Mouse (Mus musculus): Measurements from ENCODE around the gene Rae1.

Gene Rae1

GRCm38 (mm10) chr2:172999630-173000284, at the start of gene Rae1:
Rae1 (plus strand) TSS chr2:173000117.
- in situ Hi-C loops (cut with MboI, MseI) = loop anchor here (5.0 to 25.0 kb wide), 2 partner anchors 83 to 612 kb away; partner anchors contain the start of gene Cass4 (in 1 of the 2)

DNA sequence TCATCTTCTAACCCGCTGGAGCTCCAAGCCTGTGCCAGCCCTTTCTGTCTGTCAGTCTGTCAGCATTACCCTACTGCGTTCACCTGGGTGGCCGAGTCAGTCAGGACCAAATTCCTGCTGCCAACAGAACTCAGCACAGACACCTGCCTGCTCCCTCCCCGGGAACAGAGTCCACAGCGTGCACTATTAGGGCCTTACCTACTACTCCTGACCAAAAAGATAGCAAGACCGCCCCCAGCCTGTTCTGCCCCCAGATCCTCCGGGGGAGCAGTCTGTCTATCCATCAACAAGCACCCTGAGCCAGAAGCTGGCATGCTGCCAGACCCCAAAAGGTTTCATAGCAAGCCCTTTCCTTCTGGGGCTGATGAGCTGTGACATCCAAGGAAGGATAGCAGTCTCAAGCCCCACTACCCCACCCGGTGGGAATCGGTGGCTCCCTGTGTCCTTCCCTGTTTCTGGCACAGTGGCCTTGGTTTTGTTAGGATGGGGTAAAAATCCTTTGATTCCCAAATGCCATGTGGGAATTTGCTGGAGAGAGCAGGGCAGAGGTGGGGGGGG, 49.7 kb upstream of the Rae1 start:
- in situ Hi-C loops (cut with MboI, MseI) = loop anchor here in 1 of 2 experiments (5.0 kb wide), 1 partner anchor 42 kb away; no protein-coding TSS in a partner anchor

- in situ Hi-C loops (cut with MboI, MseI) = loop anchor here in 1 of 2 experiments (5.0 kb wide), 1 partner anchor 42 kb away; no protein-coding TSS in a partner anchor
Measured at GRCm38 (mm10) chr2:172950722-172951121, 49.2 kb upstream of the Rae1 start.

- in situ Hi-C loops (cut with MboI, MseI) = loop anchor here in 1 of 2 experiments (5.0 kb wide), 1 partner anchor 40 kb away; no protein-coding TSS in a partner anchor
Measured at GRCm38 (mm10) chr2:172951976-172952375, 47.9 kb upstream of the Rae1 start.

DNA sequence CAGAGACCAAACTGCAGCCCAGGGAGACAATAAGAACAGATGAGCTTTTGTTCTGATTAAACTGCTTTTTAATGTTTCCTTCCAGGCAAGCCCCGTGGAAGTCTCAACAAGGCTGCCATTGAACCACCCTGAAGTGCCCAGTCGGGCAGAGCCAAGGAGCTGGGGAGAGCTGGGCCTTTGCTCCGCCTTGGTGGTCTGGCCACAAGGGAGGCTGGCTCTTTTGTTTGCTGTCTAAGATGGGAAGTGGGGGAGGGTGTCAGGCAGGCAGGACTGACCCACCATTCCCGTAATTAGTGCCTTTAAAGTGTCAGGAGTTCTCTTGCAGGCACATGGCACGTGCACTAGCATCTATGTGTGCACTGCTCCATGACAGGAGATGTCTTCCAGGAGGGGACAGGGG, 41.3 kb upstream of the Rae1 start:
- in situ Hi-C loops (cut with MboI, MseI) = no loop called here

- in situ Hi-C loops (cut with MboI, MseI) = no loop called here
Measured at GRCm38 (mm10) chr2:172959006-172959768, 40.7 kb upstream of the Rae1 start.

DNA sequence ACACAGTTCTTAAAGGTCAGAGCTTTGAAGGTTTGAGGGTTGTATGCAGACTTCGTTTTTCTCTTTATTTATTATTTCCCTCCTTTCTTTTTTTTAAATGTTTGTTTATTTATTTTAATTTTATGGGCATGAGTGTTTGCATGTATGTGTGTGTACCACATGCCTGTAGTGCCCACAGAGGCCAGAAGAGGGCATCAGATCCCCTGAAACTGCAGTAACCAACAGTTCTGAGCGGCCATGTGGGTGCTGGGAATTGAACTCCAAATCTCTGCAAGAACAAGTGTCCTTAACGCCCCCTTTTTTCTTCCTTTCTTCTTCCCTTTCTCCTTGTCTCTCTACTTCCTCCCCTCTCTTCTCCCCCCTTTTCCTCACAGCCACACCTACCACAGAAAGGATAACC, 39.6 kb upstream of the Rae1 start:
- in situ Hi-C loops (cut with MboI, MseI) = no loop called here

- in situ Hi-C loops (cut with MboI, MseI) = no loop called here
Measured at GRCm38 (mm10) chr2:172961211-172961610, 38.7 kb upstream of the Rae1 start.

DNA sequence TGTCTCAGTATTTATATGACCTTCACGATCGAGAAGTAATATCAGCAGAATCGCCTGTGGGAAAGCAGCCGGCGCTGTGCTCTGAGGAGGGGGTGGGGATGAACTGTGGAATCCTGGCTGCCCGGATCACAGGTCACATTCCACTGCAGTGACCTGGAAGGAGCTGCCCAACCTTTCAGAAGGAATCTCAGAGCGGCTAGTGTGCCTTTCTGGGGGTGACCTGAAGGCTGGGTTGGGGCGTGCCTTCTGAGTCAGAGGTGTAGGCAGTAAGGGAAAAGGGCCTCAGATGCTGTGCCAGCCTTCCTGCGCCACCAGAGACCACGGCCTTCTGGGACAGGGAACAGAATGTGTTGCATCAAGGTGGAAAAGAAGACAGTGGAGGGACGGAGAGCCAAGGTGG, 34.7 kb upstream of the Rae1 start:
- in situ Hi-C loops (cut with MboI, MseI) = no loop called here

- in situ Hi-C loops (cut with MboI, MseI) = no loop called here
Measured at GRCm38 (mm10) chr2:172966480-172966879, 33.4 kb upstream of the Rae1 start.

DNA sequence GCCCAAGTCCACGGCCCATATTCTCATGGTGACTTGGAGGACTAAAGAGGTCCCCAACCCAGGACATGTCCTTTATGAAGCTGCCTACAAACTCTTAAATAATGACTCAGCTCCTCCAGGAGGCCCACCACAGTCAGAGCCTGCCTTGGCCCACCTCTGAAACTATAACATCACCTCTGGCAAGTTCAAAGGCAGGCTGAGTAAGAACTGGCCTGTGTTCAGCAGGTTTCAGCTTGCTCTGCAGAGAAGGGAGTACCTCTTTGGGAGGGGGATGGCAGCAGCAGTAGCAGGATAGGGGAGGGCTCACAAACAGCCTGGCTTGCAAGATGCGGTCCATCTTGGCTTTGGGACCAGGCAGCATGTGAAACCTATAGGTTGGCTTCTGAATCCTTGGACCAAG, 28.1 kb upstream of the Rae1 start:
- in situ Hi-C loops (cut with MboI, MseI) = no loop called here

DNA sequence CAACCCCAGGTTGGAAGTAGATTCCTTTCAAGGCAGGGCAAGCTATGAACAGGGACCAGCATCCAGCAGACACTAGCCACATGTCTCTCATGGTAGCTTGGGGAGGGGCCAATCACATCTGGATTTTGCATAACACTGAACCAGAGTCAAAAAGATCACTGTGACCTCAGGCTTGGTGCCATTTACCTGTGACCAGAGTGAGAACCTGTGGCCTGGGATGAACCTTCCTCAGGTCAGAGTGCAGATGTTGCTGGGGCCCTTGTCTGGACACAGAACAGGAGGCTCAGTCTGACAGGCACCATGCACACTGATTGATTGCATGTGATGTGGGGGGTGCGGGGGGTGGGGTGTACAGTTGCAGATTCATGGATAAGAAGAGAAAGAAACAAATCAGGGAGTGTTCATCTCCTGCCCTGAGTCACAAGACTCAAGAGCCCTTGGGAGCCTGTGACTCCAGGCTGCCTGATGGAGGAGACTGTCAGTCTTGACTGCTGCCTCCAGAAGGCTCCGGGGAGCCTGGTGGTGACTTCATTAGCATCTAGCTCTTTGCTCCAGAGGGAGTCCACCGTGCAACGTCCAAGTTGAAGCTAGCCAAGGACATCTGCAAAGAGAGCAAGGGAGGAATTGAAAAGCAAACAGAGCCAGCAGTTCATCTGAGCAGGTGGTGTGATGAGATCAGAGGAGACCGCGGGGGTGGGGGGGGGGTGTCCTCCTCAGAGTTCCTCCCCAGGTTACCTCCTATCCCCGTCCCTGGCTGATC, 25.9 kb upstream of the Rae1 start:
- in situ Hi-C loops (cut with MboI, MseI) = no loop called here

DNA sequence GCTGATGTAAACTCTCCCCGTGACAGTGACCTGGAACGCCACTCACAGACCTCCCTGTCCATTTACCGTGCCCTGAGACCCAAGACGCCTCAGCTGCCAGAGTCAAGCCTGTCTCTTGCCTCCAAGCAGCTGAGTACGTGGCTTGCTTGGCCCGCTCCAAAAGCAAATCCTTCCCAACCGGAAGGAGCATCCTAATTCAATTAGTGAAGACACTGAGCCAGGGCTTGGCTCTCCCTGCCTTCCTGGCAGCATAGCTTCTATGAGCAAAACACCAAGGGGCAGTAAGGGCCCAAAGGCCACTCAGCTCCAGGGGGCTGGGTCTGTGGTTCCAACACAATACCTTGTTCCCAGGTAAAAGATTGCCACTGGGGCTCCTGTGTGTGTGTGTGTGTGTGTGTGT, 25.2 kb upstream of the Rae1 start:
- in situ Hi-C loops (cut with MboI, MseI) = loop anchor here in 1 of 2 experiments (5.0 kb wide), 1 partner anchor 577 kb away; no protein-coding TSS in a partner anchor

GRCm38 (mm10) chr2:172975159-172975558, 24.8 kb upstream of the Rae1 start:
- in situ Hi-C loops (cut with MboI, MseI) = loop anchor here in 1 of 2 experiments (5.0 kb wide), 1 partner anchor 578 kb away; no protein-coding TSS in a partner anchor

- in situ Hi-C loops (cut with MboI, MseI) = loop anchor here in 1 of 2 experiments (5.0 kb wide), 1 partner anchor 579 kb away; no protein-coding TSS in a partner anchor
Measured at GRCm38 (mm10) chr2:172976661-172977238, 23.2 kb upstream of the Rae1 start.

DNA sequence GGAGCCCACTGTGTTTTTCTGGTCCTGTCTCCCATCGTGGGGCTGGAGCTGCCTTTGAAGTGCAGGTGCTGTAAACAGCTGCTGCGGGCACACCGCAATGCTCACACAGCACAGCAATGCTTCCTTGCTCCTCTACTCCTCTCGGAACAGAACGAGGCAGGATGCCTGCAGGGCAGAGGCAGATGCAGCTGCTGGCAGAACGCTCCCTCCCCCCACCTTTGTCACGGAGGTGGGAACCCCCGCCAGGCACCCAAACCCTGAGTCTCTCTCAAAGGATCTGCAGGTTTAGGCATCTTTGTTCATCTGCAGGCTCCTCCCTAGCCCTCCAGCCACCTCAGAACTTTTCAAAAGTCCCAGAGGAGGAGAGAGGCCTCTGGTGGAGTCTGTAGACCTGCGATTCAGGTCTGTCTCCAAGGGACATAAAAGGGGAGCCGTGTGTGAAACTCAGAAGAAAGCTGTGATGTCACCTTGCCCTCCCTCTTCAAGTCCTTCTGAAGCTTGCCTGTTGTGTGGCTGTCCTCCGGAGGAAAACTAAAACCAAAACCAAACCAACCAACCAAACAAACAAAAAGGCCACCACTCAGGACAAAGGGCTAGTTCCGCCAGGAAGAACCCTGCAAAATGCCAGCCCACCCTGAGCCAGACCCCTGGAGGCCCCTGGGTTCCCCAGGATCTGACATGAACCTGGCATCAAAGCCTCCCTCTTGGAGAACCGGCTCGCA, 22.3 kb upstream of the Rae1 start, which contains the start of gene Spo11:
TSS of gene Spo11 (plus strand) at position 292 of the 722 bp plus-strand sequence.
- in situ Hi-C loops (cut with MboI, MseI) = loop anchor here in 1 of 2 experiments (5.0 kb wide), 1 partner anchor 580 kb away; no protein-coding TSS in a partner anchor

DNA sequence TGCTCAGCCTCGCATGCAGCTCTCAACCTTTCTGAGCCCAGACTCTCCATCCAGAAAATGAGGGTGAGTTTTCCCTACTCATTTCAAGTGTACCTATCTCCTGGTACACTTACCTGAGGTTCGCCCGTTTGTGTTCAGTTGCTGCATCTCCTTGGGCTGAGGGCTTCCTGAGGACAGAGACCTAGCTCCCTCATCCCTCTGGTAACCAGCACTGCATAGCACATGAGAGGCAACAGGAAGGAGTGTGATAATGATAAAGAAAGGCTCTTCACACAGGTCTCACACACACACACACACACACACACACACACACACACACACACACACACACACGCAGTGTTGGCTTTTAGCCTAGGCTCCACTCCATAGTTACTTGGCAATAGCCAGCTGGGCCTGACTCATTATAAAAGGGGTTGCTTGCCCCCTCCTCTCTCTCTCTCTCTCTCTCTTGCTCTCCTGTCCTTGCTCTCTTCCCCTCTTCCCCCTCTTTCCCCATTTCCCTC, 21.7 kb upstream of the Rae1 start:
- in situ Hi-C loops (cut with MboI, MseI) = loop anchor here in 1 of 2 experiments (5.0 kb wide), 1 partner anchor 581 kb away; no protein-coding TSS in a partner anchor

DNA sequence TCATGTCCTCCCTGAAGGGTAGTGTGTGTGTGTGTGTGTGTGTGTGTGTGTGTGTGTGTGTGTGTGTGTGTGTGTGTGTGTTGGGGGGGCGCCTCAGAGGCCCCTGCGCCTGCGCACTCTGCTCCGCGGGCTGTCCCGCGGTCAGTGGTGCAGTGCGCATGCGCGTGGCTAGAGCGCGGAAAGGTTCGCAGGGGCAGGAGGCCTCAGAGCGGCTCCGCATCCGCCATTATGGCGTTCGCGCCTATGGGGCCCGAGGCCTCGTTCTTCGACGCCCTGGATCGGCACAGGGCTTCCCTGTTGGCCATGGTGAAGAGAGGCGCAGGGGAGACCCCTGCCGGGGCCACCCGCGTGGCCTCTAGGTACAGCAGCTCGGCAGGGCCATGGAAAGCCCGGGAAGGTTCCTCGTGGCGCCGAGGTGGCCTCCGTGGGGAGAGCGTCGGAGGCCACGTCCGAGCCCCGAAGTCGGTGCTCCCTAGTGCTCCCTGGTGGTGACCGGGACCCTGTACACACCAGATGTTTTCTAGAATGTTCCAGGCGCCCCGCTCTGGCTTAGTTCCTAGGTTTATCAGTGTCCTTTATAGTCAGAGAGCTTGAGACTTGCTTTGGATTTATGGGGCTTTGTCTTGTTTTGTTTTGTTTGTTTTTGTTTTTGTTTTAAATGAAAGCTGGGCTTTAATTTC, 20.1 kb upstream of the Rae1 start:
- in situ Hi-C loops (cut with MboI, MseI) = loop anchor here in 1 of 2 experiments (5.0 kb wide), 1 partner anchor 583 kb away; no protein-coding TSS in a partner anchor
